Mouse (Mus musculus) heart, adult 9 months (tissue): ENCODE measurements at regions not wholly inside any gene's neighbourhood (a gene's known extent, or its start where the extent isn't known, plus 50 kb on each side); places are given as distances from the start of the nearest gene placed in this dataset.
"Not testable (repeated sequence)": the region's sequence is repeated elsewhere in the genome, so short reads cannot be mapped to it uniquely, and the experiment has no call there.

Experiments used
- DNase-seq, 2 experiments: peaks; one replicate each; pipeline ENCODE4 v3.0.0; 2022; ENCODE audit warnings: low spot score in 2 of 2

DNA sequence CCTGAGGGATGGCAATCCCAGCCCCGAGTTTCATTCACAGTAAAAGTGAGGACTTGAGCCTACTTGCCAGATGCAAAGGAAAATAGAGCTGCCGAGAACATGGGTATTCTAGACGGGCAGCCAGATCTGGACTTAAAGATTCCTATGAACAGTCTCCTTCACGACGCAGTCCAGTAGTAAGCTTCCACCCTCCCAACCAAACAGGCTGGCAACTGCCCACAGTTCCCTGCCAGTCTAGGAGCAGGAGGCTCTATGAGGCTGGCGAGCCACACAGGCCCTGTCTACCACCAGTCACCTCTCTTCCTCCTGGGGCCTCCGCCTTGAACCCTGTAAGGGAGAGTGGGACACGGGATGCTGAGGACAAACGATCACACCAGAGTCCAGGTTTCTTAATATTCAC lies 153.5 kb upstream of the Snrpn start:
- DNase-seq, result no peak

DNA sequence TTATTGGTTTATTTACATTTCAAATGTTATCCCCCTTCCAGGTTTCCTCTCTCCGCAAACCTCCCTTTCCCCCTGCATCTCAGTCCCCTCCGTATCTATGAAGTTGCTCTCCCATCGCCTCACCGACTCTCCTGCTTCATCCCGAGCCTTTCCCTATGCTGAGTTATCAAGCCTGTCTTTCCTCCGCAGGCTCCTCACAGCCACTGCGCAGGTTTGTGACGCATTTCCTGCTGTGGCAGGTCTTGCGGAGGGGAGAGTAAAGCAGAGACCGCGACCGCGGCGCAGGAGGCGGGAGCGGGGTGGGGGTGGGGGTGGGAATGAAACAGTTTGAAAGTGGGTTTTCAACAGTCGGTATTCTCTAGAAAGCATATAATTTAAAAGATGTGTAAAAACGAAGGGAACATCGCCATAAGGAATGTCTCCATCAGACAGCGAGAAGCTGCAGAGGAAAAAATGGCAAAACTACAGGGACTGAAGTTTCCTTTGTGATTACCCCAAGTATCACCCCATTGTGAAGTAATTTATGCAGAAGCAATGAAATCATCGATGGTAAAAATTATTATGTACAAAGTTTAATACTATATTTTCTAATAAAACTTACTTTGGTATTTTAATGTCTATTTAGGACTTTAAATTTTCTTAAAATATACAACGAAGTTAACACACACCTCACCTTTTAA lies 104.3 kb upstream of the Snrpn start:
- DNase-seq, result peak in 1 of 2 experiments; percentile 7

DNA sequence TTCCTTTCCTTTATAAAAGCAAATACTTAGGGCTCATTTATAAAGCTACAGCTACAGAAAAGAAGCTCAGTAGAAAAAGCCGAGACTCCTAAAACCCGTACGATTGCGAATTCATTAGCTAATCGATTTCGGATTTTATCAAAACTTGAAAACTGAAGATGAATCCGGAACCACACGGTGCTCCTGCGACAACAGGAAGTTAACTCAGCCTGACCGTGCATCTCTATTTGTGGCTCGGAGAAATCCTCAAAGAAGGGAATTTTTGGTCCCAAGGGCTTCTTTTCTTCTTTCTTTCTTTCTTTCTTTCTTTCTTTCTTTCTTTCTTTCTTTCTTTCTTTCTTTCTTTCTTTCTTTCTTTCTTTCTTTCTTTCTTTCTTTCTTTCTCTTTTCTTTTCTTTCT lies 103.7 kb upstream of the Snrpn start:
- DNase-seq, result peak in 1 of 2 experiments; percentile 13

DNA sequence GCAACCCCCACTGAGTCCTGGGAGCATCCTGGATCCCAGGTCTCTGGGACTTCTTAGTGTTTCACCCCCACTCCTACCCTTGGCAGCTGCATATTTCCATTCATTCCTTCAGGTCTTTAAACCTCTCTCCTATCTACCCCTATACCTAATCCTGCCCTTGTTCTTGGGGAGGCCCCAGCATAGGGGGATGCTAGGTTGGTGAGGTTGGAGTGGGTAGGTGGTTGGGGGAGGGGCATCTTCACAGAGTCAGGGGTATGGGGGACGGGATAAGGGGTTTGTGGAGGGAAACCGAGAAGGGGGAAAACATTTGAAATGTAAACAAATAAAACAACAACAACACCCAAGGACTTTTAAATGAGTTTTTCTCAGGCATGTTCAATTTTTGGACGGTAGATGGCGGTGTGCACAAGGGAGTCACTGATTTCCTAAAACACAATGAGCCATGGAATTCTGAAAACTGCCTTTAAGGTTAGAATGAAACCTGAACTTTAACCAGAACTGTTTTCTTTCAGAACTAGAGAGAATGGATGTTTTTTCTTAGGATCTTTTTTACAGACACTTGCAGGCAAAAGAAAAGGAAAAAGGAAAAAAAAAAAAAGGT lies 98.7 kb upstream of the Snrpn start:
- not testable (repeated sequence) for DNase-seq

DNA sequence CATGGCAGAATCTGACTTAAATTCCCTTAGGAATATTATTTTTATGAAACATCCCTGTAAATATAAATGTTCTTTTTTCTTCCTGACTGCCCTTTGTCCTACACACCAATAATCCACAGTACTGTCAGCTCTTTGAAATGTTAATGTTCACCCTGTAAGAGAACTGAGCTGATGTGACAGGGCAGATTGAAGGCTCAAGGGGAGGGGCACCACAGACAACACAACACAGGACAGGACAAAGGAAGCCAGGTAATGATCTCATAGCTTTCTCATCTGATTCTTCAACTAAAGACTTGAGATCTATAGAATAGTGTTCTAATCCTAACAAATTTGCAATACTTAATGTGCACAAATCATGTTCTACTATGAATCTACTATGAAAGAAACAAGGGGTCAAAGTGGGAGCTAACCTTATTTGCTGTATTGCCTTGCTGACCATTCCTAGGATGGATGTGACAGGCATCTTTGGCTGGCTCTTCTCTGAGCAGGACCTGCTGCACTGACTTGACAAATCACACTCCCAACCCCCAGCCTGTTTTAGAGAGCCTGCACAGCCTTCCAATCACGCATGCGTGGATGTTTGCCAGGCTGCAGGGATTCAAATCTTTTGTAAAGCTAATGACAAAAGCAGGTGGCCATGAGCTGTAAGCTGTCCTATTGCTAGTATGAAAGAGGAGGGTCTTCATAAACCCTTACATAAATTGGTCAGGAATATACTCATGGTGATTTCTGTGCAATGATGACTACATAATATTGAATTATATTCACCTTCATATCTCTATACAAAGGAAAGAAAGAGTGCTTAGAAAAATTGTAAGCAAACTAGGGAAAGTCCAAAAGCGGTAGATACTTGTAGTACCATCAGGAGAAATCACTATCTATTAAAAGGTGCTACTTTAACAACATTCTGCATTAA lies 76.6 kb upstream of the Snrpn start:
- not testable (repeated sequence) for DNase-seq
